ENCODE assay signal across 8 mouse cellular contexts in genomic region chr3:96593374-96593773, GRCm38 (mm10). TPM values are rescaled to one million over a fixed set of nuclear protein-coding genes. Genes with fewer than 3 reads are reported as not detected.
A peak's percentile ranks its signal among the peaks of the same experiment; 100 is the strongest.
DNase-seq lines count a peak whose midpoint lies in the region; ATAC-seq and TF ChIP-seq lines count a peak whose summit lies in the region.

No protein-coding gene starts in this region.

- peak; percentile 56 for DNase-seq in cerebellum, adult 11-12 months
- DNase-seq in heart, embryonic 10.5 days (ENCODE audit: low spot score) = no peak
- no peak for DNase-seq in limb, embryonic 11.5 days (ENCODE audit: low spot score)
- DNase-seq in midbrain, postnatal 0 days (ENCODE audit: low spot score) = peak; percentile 46
- DNase-seq in urinary bladder, postnatal 10 days (ENCODE audit: low spot score) = no peak
- no peak for DNase-seq in adrenal gland, adult 2 months

- no peaks in the 10 kb centered on the region for H3K9me3 ChIP-seq in heart, embryonic 10.5 days
- H3K9me3 ChIP-seq in limb, embryonic 11.5 days (ENCODE audit: control insufficient read depth, low read length) = no peaks in the 10 kb centered on the region
- no peaks in the 10 kb centered on the region for H3K9me3 ChIP-seq in midbrain, postnatal 0 days (ENCODE audit: low read length)

- 2% methylated on average over 10 of the region's 10 CpGs for whole genome bisulfite sequencing in bone marrow, adult 2 months
- under 1% methylated on average over 10 of the region's 10 CpGs for WGBS in heart, embryonic 10.5 days
- WGBS in limb, embryonic 11.5 days = 2% methylated on average over 10 of the region's 10 CpGs
- under 1% methylated on average over 10 of the region's 10 CpGs for WGBS in midbrain, postnatal 0 days

- H3K9ac ChIP-seq in limb, embryonic 11.5 days (ENCODE audit: low read length) = peak overlapping the region; percentile 69
- H3K9ac ChIP-seq in midbrain, postnatal 0 days (replicated peaks; ENCODE audit: low read length, poor library complexity, severe bottlenecking) = peak overlapping the region; percentile 67

- ATAC-seq in cerebellum, adult (ENCODE audit: insufficient number of reproducible peaks, low FRiP score, low TSS enrichment) = no peak
- no peak for ATAC-seq in limb, embryonic 11.5 days (ENCODE audit: insufficient number of reproducible peaks, low FRiP score, low TSS enrichment, low read depth)
- ATAC-seq in midbrain, postnatal 0 days (ENCODE audit: low FRiP score) = no peak

- H3K27ac ChIP-seq in bone marrow, adult 2 months (ENCODE audit: control insufficient read depth, insufficient read depth, low read depth, low read length, poor library complexity) = no peak overlapping the region; the same call in 1 of the 2 replicates
- H3K27ac ChIP-seq in heart, embryonic 10.5 days = peak overlapping the region; percentile 91
- no peak overlapping the region for H3K27ac ChIP-seq in limb, embryonic 11.5 days (replicated peaks; ENCODE audit: low read depth, low read length)
- H3K27ac ChIP-seq in midbrain, postnatal 0 days (ENCODE audit: low read depth, low read length) = peak overlapping the region; percentile 83

- TF ChIP-seq CTCF in bone marrow, adult 2 months (IDR thresholded peaks at IDR 0.05; ENCODE audit: control insufficient read depth, insufficient read depth, low read length) = no peak
- TF ChIP-seq CTCF in midbrain, postnatal 0 days (IDR thresholded peaks at IDR 0.05) = no peak

- H3K36me3 ChIP-seq in heart, embryonic 10.5 days = peaks cover 8% of the 10 kb centered on the region
- no peaks in the 10 kb centered on the region for H3K36me3 ChIP-seq in limb, embryonic 11.5 days (ENCODE audit: control insufficient read depth, insufficient read depth, low read length)
- H3K36me3 ChIP-seq in midbrain, postnatal 0 days (ENCODE audit: insufficient read depth, low read length) = no peaks in the 10 kb centered on the region

- H3K4me3 ChIP-seq in bone marrow, adult 2 months (replicated peaks; ENCODE audit: control insufficient read depth, low read depth, low read length) = peak overlapping the region; percentile 83
- peak overlapping the region; percentile 76 for H3K4me3 ChIP-seq in heart, embryonic 10.5 days
- peak overlapping the region; percentile 66 for H3K4me3 ChIP-seq in limb, embryonic 11.5 days (ENCODE audit: low read depth, low read length)
- H3K4me3 ChIP-seq in midbrain, postnatal 0 days (ENCODE audit: low read depth, low read length) = peak overlapping the region; percentile 57

- no peaks in the 10 kb centered on the region; the same call in 1 of the 2 replicates for H3K4me1 ChIP-seq in bone marrow, adult 2 months (ENCODE audit: control insufficient read depth, insufficient read depth, low read length)
- peaks cover 43% of the 10 kb centered on the region for H3K4me1 ChIP-seq in heart, embryonic 10.5 days
- H3K4me1 ChIP-seq in limb, embryonic 11.5 days (ENCODE audit: control insufficient read depth, insufficient read depth, low read length) = peaks cover 12% of the 10 kb centered on the region; the same call in 1 of the 2 replicates
- peaks cover 8% of the 10 kb centered on the region; the same call in 1 of the 2 replicates for H3K4me1 ChIP-seq in midbrain, postnatal 0 days (ENCODE audit: insufficient read depth, low read length)

- peak overlapping the region; percentile 61 for H3K4me2 ChIP-seq in limb, embryonic 11.5 days (ENCODE audit: low read depth, severe bottlenecking)
- H3K4me2 ChIP-seq in midbrain, postnatal 0 days (ENCODE audit: low read depth, low read length, poor library complexity, severe bottlenecking) = peak overlapping the region; percentile 75

- H3K27me3 ChIP-seq in heart, embryonic 10.5 days (ENCODE audit: insufficient read depth, poor library complexity, severe bottlenecking) = peaks cover 20% of the 10 kb centered on the region
- peaks cover 10% of the 10 kb centered on the region for H3K27me3 ChIP-seq in limb, embryonic 11.5 days (ENCODE audit: control insufficient read depth, insufficient read depth, low read length)
- H3K27me3 ChIP-seq in midbrain, postnatal 0 days (ENCODE audit: insufficient read depth, low read length) = no peaks in the 10 kb centered on the region

- TF ChIP-seq POLR2A in bone marrow, adult 2 months (IDR thresholded peaks at IDR 0.05; ENCODE audit: borderline replicate concordance, control insufficient read depth, low read depth, low read length) = no peak

RNA-seq across cellular contexts. Expression of gene Polr3gl, which starts 0.6 kb away (rescaled TPM):
- polyA plus RNA-seq in bone marrow, adult 2 months (2011; ENCODE audit: insufficient read depth, insufficient read length, low replicate concordance, missing spikeins) = 61.0 and 72.3 TPM in 2 replicates
- polyA plus RNA-seq in heart, embryonic 10.5 days (2016; fragmentation: Nextera tagmentation; extraction: Ambion mirVana) = 37.1 and 37.2 TPM in 2 replicates
- 18.8 and 22.8 TPM in 2 replicates for polyA plus RNA-seq in limb, embryonic 11.5 days (2014; fragmentation: Nextera tagmentation; extraction: Ambion mirVana)
- 13.2 and 16.2 TPM in 2 replicates for total RNA-seq in midbrain, postnatal 0 days (2014; rRNA removed)
- polyA plus RNA-seq in midbrain, postnatal 0 days (2015; fragmentation: Nextera tagmentation; extraction: Ambion mirVana) = 29.4 and 32.0 TPM in 2 replicates
- total RNA-seq in adrenal gland, adult 2 months (2021) = 10 to 100 TPM; 32.5 to 38.5 TPM
- polyA plus RNA-seq in adrenal gland, adult 2 months (2012; rRNA removed) = 19.9 and 21.4 TPM in 2 replicates

RNA-seq across cellular contexts. Expression of gene Ankrd34a, which starts 3.1 kb away (rescaled TPM):
- polyA plus RNA-seq in bone marrow, adult 2 months (2011; ENCODE audit: insufficient read depth, insufficient read length, low replicate concordance, missing spikeins) = not detected in 2 replicates
- 6.8 and 10.4 TPM in 2 replicates for polyA plus RNA-seq in heart, embryonic 10.5 days (2016; fragmentation: Nextera tagmentation; extraction: Ambion mirVana)
- 1.5 and 1.7 TPM in 2 replicates for polyA plus RNA-seq in limb, embryonic 11.5 days (2014; fragmentation: Nextera tagmentation; extraction: Ambion mirVana)
- total RNA-seq in midbrain, postnatal 0 days (2014; rRNA removed) = 21.5 and 32.7 TPM in 2 replicates
- 16.3 and 21.0 TPM in 2 replicates for polyA plus RNA-seq in midbrain, postnatal 0 days (2015; fragmentation: Nextera tagmentation; extraction: Ambion mirVana)
- total RNA-seq in adrenal gland, adult 2 months (2021) = 1 to 10 TPM in 1 of 2 experiments, under 1 TPM in 1; 0.75 to 2.3 TPM
- 1.8 and 2.0 TPM in 2 replicates for polyA plus RNA-seq in adrenal gland, adult 2 months (2012; rRNA removed)

RNA-seq across cellular contexts. Expression of gene Lix1l, which starts 7.6 kb away (rescaled TPM):
- polyA plus RNA-seq in bone marrow, adult 2 months (2011; ENCODE audit: insufficient read depth, insufficient read length, low replicate concordance, missing spikeins) = 3.3 and 5.7 TPM in 2 replicates
- 4.7 and 4.8 TPM in 2 replicates for polyA plus RNA-seq in heart, embryonic 10.5 days (2016; fragmentation: Nextera tagmentation; extraction: Ambion mirVana)
- 5.7 and 6.4 TPM in 2 replicates for polyA plus RNA-seq in limb, embryonic 11.5 days (2014; fragmentation: Nextera tagmentation; extraction: Ambion mirVana)
- 38.0 and 52.9 TPM in 2 replicates for total RNA-seq in midbrain, postnatal 0 days (2014; rRNA removed)
- polyA plus RNA-seq in midbrain, postnatal 0 days (2015; fragmentation: Nextera tagmentation; extraction: Ambion mirVana) = 3.2 TPM in 2 replicates
- 10 to 100 TPM; 31.2 to 46.4 TPM for total RNA-seq in adrenal gland, adult 2 months (2021)
- 17.6 and 21.1 TPM in 2 replicates for polyA plus RNA-seq in adrenal gland, adult 2 months (2012; rRNA removed)

RNA-seq across cellular contexts. Expression of gene Gm16253, which starts 16.6 kb away (rescaled TPM):
- not detected in 2 replicates for polyA plus RNA-seq in bone marrow, adult 2 months (2011; ENCODE audit: insufficient read depth, insufficient read length, low replicate concordance, missing spikeins)
- 0.88 and 2.8 TPM in 2 replicates for polyA plus RNA-seq in heart, embryonic 10.5 days (2016; fragmentation: Nextera tagmentation; extraction: Ambion mirVana)
- polyA plus RNA-seq in limb, embryonic 11.5 days (2014; fragmentation: Nextera tagmentation; extraction: Ambion mirVana) = 0.69 and 1.0 TPM in 2 replicates
- total RNA-seq in midbrain, postnatal 0 days (2014; rRNA removed) = not detected in 2 replicates
- 0.52 TPM in 1 of 2 replicates, not detected in the other for polyA plus RNA-seq in midbrain, postnatal 0 days (2015; fragmentation: Nextera tagmentation; extraction: Ambion mirVana)
- not detected for total RNA-seq in adrenal gland, adult 2 months (2021)
- not detected in 2 replicates for polyA plus RNA-seq in adrenal gland, adult 2 months (2012; rRNA removed)

RNA-seq across cellular contexts. Expression of gene Txnip, which starts 35.6 kb away (rescaled TPM):
- 104 and 163 TPM in 2 replicates for polyA plus RNA-seq in bone marrow, adult 2 months (2011; ENCODE audit: insufficient read depth, insufficient read length, low replicate concordance, missing spikeins)
- 59.9 and 75.5 TPM in 2 replicates for polyA plus RNA-seq in heart, embryonic 10.5 days (2016; fragmentation: Nextera tagmentation; extraction: Ambion mirVana)
- 54.4 and 57.9 TPM in 2 replicates for polyA plus RNA-seq in limb, embryonic 11.5 days (2014; fragmentation: Nextera tagmentation; extraction: Ambion mirVana)
- 145 and 222 TPM in 2 replicates for total RNA-seq in midbrain, postnatal 0 days (2014; rRNA removed)
- 108 and 116 TPM in 2 replicates for polyA plus RNA-seq in midbrain, postnatal 0 days (2015; fragmentation: Nextera tagmentation; extraction: Ambion mirVana)
- total RNA-seq in adrenal gland, adult 2 months (2021) = 100 to 1,000 TPM; 421 to 430 TPM
- polyA plus RNA-seq in adrenal gland, adult 2 months (2012; rRNA removed) = 390 and 481 TPM in 2 replicates

Comparison
In these comparisons a context has a peak if more than half of its experiments do, and no peak if none do; other contexts are left out.
1. DNase-seq: peak in cerebellum, adult 11-12 months (single experiment) and midbrain, postnatal 0 days (single experiment); none in heart, embryonic 10.5 days (single experiment), limb, embryonic 11.5 days (single experiment), urinary bladder, postnatal 10 days (single experiment) and adrenal gland, adult 2 months (single experiment).
2. H3K27ac ChIP-seq: peak in heart, embryonic 10.5 days (single experiment) and midbrain, postnatal 0 days (single experiment); none in bone marrow, adult 2 months (single experiment) and limb, embryonic 11.5 days (single experiment).
3. Peak in every context shown above with its lines, with median percentiles within 50 percentile points of each other: H3K4me3 ChIP-seq.